Mouse (Mus musculus) lung, adult 2 months (tissue): ENCODE measurements around the gene Mbl1.

Experiments
- CTCF ChIP-seq: fragments of 200-500 bp; IDR thresholded peaks from 2 replicates; pipeline ENCODE4 v1.5.1; 2011; ENCODE audit warnings: mild to moderate bottlenecking, low read length, control low read depth; ENCODE audit not compliant: insufficient read depth
- POLR2A ChIP-seq: fragments of 200-500 bp; IDR thresholded peaks from 2 replicates; pipeline ENCODE4 v1.6.1; 2011; ENCODE audit warnings: low read depth, mild to moderate bottlenecking, control low read depth, low read length, borderline replicate concordance; ENCODE audit errors: extremely low read depth

DNA sequence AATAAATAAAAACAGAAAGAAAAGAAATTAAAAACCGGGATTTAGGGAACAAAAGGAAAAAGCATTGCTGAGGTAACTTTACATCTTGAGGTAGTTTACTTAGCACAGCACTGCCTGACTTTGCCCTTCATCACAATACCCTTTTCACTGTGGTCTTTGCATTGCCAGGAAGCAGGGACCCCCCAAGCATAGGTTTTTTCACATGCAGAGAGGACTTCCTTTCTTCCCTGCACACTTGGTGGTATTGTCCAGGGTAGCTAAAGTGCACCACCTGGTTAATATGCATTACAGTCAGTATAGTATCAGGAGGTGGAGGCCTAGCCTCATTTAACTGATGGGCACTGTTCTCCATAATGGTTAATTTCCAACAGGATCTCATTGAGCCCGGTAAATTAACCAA, 38.2 kb downstream of the Mbl1 start:
- TF ChIP-seq POLR2A (no peak), CTCF (no peak)
